Mouse (Mus musculus) ES-Bruce4 (cell line): Measurements from ENCODE around the gene Arhgap24. TPM values are rescaled to one million over a fixed set of nuclear protein-coding genes. Genes with fewer than 3 reads are reported as not detected.

ENCODE experiments used
- H3K27ac ChIP-seq: 2 replicates; pipeline ENCODE4 v1.5.1; 2012; ENCODE audit warnings: low read length, inconsistent platforms; ENCODE audit not compliant: insufficient read depth
- H3K27me3 ChIP-seq: 2 replicates; pipeline ENCODE4 v1.6.1; 2012; ENCODE audit warnings: mild to moderate bottlenecking, low read length, inconsistent platforms; ENCODE audit not compliant: control insufficient read depth, poor library complexity, insufficient read depth, severe bottlenecking
- H3K36me3 ChIP-seq: 2 replicates; pipeline ENCODE4 v1.6.1; 2012; ENCODE audit warnings: inconsistent platforms, mild to moderate bottlenecking, low read length, moderate library complexity; ENCODE audit not compliant: control insufficient read depth, poor library complexity, insufficient read depth, severe bottlenecking
- H3K4me1 ChIP-seq: one replicate; pipeline ENCODE4 v1.8.1; 2011; ENCODE audit warnings: low read length; ENCODE audit not compliant: control insufficient read depth, insufficient read depth
- H3K4me3 ChIP-seq: 2 replicates; pipeline ENCODE4 v1.5.1; 2011; ENCODE audit warnings: low read depth, mild to moderate bottlenecking, low read length
- H3K9ac ChIP-seq: 2 replicates; pipeline ENCODE4 v1.6.1; 2012; ENCODE audit warnings: low read depth, mild to moderate bottlenecking, inconsistent platforms; ENCODE audit not compliant: poor library complexity, severe bottlenecking
- H3K9me3 ChIP-seq: replicated peaks from 2 replicates; pipeline ENCODE4 v1.6.1; 2012; ENCODE audit warnings: mild to moderate bottlenecking, low read length, inconsistent platforms; ENCODE audit not compliant: control insufficient read depth, poor library complexity, insufficient read depth, severe bottlenecking
- CTCF ChIP-seq: IDR thresholded peaks from one replicate; pipeline ENCODE4 v1.8.1; 2011; ENCODE audit warnings: low read depth, low read length
- EP300 ChIP-seq: IDR thresholded peaks from 2 replicates; pipeline ENCODE4 v1.6.1; 2011; ENCODE audit warnings: low read depth, low read length; ENCODE audit not compliant: insufficient read depth
- POLR2A ChIP-seq: IDR thresholded peaks from one replicate; pipeline ENCODE4 v1.8.1; 2011; ENCODE audit warnings: low read length; ENCODE audit not compliant: insufficient read depth
- polyA plus RNA-seq: library from polyadenylated mRNA; stranded (reverse); fragments of >200 nt; gene quantifications from 2 replicates; pipeline ENCODE4 v1.2.4, GENCODE M21; 2011; ENCODE audit warnings: low read depth; ENCODE audit not compliant: missing spikeins, insufficient read depth, insufficient read length

Gene Arhgap24
- polyA plus RNA-seq, 1 experiment, result 2.0 TPM

- H3K9me3 ChIP-seq, result no peaks in the 10 kb centered on the region
- TF ChIP-seq EP300, result no peak
- TF ChIP-seq CTCF, result no peak
- no peak for TF ChIP-seq POLR2A
- H3K27me3 ChIP-seq, result no peaks in the 10 kb centered on the region
- no peaks in the 10 kb centered on the region for H3K4me1 ChIP-seq
- H3K9ac ChIP-seq, result no peak overlapping the region
- no peak overlapping the region for H3K4me3 ChIP-seq
- no peaks in the 10 kb centered on the region for H3K36me3 ChIP-seq
- no peak overlapping the region for H3K27ac ChIP-seq
Measured at GRCm38 (mm10) chr5:102504557-102504956, 23.4 kb downstream of the Arhgap24 start.

DNA sequence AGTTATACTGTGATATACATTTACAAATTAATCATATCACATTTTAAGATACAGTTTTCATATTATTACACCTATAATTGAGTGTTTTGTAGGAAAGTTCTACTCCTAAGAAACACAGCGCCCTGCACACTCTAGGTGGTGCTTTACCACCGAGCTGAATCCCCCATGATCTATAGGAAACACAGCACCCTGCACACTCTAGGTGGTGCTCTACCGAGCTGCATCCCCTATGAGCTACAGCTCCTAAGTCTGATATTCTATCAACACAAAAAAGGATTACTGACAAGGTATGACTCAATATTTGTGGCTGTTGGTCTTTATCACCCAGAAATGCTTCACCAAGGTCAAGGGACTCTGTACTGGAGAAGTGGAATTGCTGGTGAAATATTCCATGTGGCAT lies 27.0 kb downstream of the Arhgap24 start:
- no peaks in the 10 kb centered on the region for H3K36me3 ChIP-seq
- no peak overlapping the region for H3K27ac ChIP-seq
- TF ChIP-seq EP300 (no peak), CTCF (peak; percentile 3)

DNA sequence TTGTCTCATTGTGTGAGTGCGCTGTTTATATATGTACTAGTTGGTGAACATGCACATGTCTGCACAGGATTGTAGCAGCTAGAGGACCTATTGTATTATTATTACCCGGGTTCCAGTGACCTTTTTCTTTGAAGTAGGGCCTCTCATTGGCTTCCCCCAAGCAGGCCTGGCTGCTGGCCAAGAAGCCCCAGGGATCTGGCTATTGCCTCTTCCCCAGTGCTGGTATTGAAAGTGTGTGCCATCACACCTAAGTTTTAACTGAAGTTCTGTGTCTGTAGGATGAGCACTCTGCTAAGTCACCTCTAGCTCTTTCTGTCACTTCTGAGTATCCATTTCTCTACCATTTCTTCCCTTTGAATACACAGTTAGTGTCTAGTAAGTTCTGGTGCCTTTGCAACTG lies 28.2 kb downstream of the Arhgap24 start:
- no peak for TF ChIP-seq EP300
- H3K4me3 ChIP-seq, result no peak overlapping the region
- no peak overlapping the region for H3K9ac ChIP-seq
- H3K36me3 ChIP-seq, result no peaks in the 10 kb centered on the region
- no peaks in the 10 kb centered on the region for H3K4me1 ChIP-seq
- no peaks in the 10 kb centered on the region for H3K9me3 ChIP-seq
- H3K27ac ChIP-seq, result no peak overlapping the region
- H3K27me3 ChIP-seq, result no peaks in the 10 kb centered on the region

More for the DNA sequence above, 27.0 kb downstream of the Arhgap24 start:
- Histone ChIP-seq H3K9me3 (no peaks in the 10 kb centered on the region), H3K9ac (no peak overlapping the region), H3K4me3 (no peak overlapping the region), H3K27me3 (no peaks in the 10 kb centered on the region), H3K4me1 (no peaks in the 10 kb centered on the region)

DNA sequence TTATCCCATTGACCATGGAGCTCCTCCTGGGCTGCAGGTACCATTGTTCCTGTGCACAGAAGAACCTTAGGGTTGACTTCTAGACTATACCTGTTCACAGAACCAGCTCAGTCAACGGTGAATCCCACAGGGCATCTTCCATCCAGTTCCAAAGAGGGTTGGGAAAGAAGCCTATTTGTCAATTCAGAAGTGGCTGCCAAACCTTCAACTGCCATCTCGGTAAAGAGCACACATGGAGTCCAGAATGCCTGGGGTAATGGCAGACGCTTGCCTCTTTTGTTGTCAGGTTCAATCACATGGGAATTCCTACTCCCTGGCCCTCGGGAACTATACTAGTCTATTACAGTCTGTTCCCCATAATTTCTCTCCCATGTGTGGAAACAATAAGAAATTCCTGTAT lies 30.5 kb downstream of the Arhgap24 start:
- H3K27ac ChIP-seq, result no peak overlapping the region
- H3K27me3 ChIP-seq, result no peaks in the 10 kb centered on the region
- TF ChIP-seq POLR2A (no peak), EP300 (no peak), CTCF (no peak)
- no peaks in the 10 kb centered on the region for H3K9me3 ChIP-seq
- no peaks in the 10 kb centered on the region for H3K36me3 ChIP-seq
- H3K4me3 ChIP-seq, result no peak overlapping the region
- H3K4me1 ChIP-seq, result no peaks in the 10 kb centered on the region
- H3K9ac ChIP-seq, result no peak overlapping the region

DNA sequence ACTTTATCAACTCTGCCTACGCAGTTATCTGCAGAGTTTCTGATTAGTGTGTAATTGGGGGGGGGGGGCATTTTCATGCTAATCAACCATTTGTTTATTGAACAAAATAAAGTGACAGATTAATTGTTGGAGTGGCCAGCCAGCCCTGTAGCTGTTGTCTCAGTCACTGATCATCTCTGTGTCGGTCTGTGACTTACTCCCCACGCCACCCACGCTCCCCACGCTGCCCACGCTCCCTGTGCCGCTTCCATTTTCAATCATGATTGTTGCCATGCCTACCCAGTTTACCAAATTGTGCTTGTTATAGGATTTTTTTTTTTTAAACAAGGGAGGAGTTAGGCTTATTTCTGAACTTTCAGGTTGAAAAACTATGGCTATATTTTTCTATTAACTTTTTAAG lies 34.3 kb downstream of the Arhgap24 start:
- no peak overlapping the region for H3K27ac ChIP-seq
- no peaks in the 10 kb centered on the region for H3K9me3 ChIP-seq
- no peaks in the 10 kb centered on the region; the same call in 1 of the 2 replicates for H3K27me3 ChIP-seq
- no peaks in the 10 kb centered on the region for H3K4me1 ChIP-seq
- no peak overlapping the region for H3K4me3 ChIP-seq
- TF ChIP-seq EP300, result no peak
- no peak for TF ChIP-seq POLR2A
- no peak for TF ChIP-seq CTCF
- H3K36me3 ChIP-seq, result no peaks in the 10 kb centered on the region
- H3K9ac ChIP-seq, result no peak overlapping the region

- no peaks in the 10 kb centered on the region for H3K4me1 ChIP-seq
- H3K27me3 ChIP-seq, result no peaks in the 10 kb centered on the region; the same call in 1 of the 2 replicates
- no peak for TF ChIP-seq CTCF
- TF ChIP-seq POLR2A, result no peak
- no peak for TF ChIP-seq EP300
- no peak overlapping the region for H3K9ac ChIP-seq
- no peak overlapping the region for H3K27ac ChIP-seq
- H3K9me3 ChIP-seq, result no peaks in the 10 kb centered on the region
- no peaks in the 10 kb centered on the region for H3K36me3 ChIP-seq
- H3K4me3 ChIP-seq, result no peak overlapping the region
Measured at GRCm38 (mm10) chr5:102520506-102520905, 39.3 kb downstream of the Arhgap24 start.
